Mouse (Mus musculus): ENCODE data around the gene Nccrp1.
"Not testable (repeated sequence)": the region's sequence is repeated elsewhere in the genome, so short reads cannot be mapped to it uniquely, and the experiment has no call there.

The Nccrp1 gene

DNA sequence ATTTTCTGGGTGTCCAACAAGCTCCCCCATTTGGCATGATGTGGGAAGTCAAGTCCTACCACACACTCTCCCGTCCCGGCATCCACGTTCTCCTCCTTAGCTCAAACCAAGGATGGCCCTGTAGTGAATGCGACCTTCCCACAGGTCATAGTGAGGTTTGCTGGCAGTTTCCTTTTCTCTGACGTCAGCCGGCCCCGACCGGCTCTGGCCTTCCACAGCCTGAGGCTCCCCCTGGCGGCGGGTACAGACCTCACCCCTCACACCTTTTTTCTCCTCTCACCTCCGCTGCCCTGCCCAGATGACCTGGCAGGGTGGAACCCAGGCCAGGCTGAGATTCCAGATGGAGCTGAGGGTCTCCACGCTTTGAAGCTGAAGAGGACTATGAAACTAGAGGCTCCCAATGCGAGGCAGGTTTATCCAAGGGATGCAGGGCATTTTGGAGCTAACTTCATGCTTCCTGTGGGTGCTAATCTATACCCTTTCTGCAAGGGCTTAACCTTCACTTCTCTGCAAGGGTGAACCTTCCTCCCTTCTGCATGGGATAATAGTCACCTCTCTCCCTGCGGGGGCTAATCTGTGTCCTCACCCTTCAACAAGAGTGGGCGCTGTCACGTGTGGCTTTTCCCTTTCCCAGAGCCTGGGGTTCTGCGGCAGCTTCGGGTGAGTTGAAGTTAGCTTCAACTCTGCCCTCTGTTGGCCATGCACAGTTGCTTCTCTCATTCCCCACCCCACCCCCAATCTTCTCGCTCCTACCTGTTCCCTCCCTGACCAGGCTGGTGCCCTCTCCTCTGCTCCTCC lies 18.9 kb downstream of the Nccrp1 start:
- peak; percentile 41 to 75 for DNase-seq (ENCODE audit: low read depth in 1 of 2, low spot score in 2 of 2)

GRCm38 (mm10) chr7:28522536-28522935 lies 24.5 kb downstream of the Nccrp1 start, which contains the start of gene Ifnl3:
Ifnl3 (plus strand) TSS chr7:28522836.
- not testable (repeated sequence) for DNase-seq (ENCODE audit: low read depth in 1 of 2, low spot score in 2 of 2)

GRCm38 (mm10) chr7:28511441-28511840 lies 35.6 kb downstream of the Nccrp1 start:
- no peak for DNase-seq (ENCODE audit: low read depth in 1 of 2, low spot score in 2 of 2)

DNA sequence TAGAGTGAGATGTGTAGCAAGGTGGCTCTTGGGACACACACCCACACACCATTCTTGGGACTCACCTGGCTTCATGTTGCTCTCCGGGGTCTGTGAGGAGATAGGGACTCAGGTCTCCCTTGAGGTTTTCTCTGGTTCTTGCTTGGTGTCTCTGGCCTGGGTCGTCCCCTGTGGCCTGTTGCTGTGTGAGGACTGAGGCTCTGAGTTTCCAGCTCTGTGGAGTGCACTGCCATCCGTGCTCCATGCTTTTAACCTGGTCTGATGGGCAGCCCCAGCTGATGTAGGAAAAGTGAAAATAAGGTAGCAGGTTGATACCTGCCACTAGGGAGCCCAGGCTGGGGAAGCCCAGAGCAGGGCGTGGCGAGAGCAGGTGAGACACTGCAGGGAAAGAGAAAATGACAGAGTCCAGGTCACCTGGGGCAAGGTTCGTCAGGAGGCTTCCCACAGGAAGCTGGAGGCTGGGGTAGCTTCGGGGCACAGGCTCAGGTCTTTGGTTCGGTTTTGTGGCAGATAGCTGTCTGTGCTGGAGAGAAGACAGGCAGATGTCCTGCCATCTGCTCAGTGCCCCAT lies 36.6 kb downstream of the Nccrp1 start, which contains the start of gene Ifnl2:
Ifnl2 (minus strand) TSS at position 51 of the 570 bp plus-strand sequence.
- not testable (repeated sequence) for DNase-seq (ENCODE audit: low read depth in 1 of 2, low spot score in 2 of 2)

- DNase-seq (ENCODE audit: low read depth in 1 of 2, low spot score in 2 of 2), result not testable (repeated sequence)
Observed at GRCm38 (mm10) chr7:28509121-28509520, 37.9 kb downstream of the Nccrp1 start.

GRCm38 (mm10) chr7:28505585-28505984 lies 41.5 kb downstream of the Nccrp1 start:
- DNase-seq (ENCODE audit: low read depth in 1 of 2, low spot score in 2 of 2), result no peak

DNA sequence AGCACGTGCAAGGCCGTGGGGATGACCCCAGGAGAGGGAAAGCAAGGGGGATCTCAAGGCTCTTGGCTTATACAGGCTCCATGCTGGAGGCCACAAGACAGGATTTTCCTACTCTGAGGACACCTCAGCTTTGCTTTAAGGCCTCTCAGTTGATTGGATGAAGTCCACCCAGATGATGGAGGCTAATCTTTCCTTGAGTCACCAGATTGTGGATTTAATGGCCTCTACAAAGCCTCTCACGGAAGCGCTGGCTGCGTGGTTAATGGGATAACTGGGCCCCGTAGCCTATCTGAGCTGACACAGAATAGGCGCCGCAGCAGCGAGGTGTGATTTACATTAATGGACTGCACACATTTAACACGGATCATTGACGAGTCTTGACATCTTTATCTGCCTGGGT lies 51.6 kb downstream of the Nccrp1 start:
- DNase-seq (ENCODE audit: low read depth in 1 of 2, low spot score in 2 of 2), result no peak
